Mouse (Mus musculus) olfactory bulb, adult 2 months (tissue): ENCODE data around the gene Btbd11.

Experiments
- CTCF ChIP-seq: fragments of 200-500 bp; IDR thresholded peaks from 2 replicates; pipeline ENCODE4 v1.5.1; 2012; ENCODE audit warnings: low read depth, mild to moderate bottlenecking, low read length, moderate library complexity; ENCODE audit not compliant: insufficient read depth
- POLR2A ChIP-seq: fragments of 200-500 bp; IDR thresholded peaks from 2 replicates; pipeline ENCODE4 v1.6.1; 2012; ENCODE audit warnings: mild to moderate bottlenecking, low read depth, low read length, moderate library complexity; ENCODE audit not compliant: insufficient read depth

- TF ChIP-seq CTCF: no peak
- TF ChIP-seq POLR2A: no peak
Measured at GRCm38 (mm10) chr10:85359501-85360066, 27.0 kb upstream of the Btbd11 start.
